Mouse (Mus musculus) WW6 (cell line): ENCODE data around the gene Rmnd5b.
"Not testable (repeated sequence)": the region's sequence is repeated elsewhere in the genome, so short reads cannot be mapped to it uniquely, and the experiment has no call there.

ENCODE experiments used
- DNase-seq: peaks from one replicate; pipeline ENCODE4 v3.0.0-alpha.2; 2013; ENCODE audit warnings: low read depth, low spot score

The Rmnd5b gene

DNA sequence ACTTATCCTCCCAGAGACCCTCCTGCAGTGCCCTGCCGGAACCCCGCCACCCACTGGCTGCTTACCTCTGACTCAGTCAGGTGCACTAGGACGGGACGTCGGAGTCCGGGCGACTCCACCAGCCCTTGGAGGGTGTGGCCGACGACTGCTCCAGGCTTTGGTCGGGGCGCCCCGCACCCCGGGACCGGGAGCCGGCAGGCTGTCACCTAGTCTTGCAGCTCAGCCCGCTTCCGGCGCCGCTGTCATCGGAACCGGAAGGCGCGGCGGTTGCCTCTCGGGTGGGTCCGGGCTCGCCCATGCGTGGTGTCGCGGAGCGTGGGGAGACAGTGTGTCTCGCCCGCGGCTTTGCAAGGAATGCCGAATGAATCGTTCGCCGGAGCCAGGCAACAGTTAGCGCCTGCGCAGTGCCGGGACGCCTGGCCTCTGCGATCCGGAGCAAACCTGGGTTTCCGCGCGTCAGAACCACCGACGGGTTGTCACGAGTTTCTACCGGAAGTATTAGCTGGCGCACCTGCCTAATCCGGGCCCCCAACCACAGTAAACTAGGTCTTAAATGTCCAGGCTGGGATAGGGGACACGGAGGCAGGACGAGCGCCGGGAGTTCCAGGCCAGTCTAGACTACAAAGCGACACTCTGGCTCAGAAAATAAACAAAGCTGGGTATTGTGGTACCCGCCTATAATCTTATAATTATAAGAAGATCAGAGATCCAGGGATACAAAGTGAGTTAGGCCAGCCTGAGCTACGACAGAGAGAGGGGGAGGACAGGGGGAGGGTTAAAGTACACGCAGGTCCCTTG lies at the start of gene Rmnd5b:
TSS of gene Rmnd5b (minus strand) at position 372 of the 798 bp plus-strand sequence.
- peak; percentile 85 for DNase-seq

DNA sequence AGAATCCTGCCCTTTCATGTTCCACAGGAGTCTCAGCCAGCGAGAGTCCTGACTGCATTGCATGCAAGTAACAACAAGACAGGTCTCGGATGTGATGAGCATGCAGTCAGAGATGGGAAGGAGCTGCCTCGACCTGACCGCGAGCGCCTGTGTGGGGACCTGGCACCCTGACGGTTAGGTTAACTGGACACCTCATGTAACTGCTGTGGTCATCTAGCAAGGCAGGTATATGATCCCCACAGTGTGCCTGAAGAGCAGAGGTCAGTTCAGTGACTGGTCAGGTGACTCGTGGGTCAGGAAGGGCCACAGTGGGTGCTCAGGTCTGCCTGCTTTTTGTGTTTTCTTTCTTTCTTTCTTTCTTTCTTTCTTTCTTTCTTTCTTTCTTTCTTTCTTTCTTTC lies 46.3 kb upstream of the Rmnd5b start:
- DNase-seq: no peak

DNA sequence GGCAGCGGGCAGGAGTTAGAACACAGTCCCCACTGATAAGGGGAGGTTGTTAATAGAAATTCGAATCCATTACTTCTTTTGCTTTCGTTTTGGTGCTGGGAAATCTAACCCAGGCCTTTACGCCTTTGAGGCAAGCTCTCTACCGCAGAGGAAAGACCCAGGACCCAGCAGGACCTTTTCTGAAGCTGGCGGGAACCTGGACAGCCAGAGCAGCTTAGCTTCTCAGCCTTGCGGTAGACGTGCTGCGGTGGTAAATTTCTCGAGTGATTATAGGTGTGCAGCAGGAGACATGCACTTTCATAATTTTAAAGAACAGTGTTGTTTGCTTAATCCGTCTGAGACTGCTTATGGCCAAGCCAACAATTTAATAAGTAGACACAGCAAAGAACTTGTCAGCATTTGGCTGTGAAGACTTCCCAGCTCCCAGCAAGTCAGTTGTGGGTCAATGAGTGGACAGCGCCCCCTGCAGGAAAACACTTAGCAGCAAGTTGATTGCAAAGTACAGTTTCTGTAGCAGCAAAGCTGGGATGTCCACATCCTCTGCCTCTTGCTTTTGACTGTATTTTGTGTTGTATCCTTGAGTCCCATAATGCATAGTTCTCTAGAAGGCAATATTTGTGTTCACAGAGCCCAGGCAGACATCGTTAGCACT lies 45.8 kb upstream of the Rmnd5b start:
- DNase-seq: peak; percentile 84

DNA sequence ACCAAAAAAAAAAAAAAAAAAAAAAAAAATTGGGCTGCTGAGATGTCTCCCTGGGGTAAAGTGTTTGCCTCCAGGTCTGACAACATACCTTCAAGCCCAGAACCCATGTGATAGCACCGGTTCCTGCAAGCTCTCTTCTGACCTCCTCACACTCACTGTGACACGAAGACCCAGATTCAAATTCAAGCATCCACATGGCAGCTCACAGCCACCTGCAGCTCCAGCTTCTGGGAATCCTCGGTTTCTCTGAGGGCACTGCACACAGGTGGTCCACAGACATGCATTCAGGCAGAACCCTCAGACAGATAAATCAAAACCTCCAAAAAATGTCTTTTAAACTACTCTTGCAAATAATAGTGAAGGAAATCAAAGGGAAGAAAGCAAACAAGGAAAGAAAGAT lies 43.8 kb upstream of the Rmnd5b start:
- DNase-seq: no peak

DNA sequence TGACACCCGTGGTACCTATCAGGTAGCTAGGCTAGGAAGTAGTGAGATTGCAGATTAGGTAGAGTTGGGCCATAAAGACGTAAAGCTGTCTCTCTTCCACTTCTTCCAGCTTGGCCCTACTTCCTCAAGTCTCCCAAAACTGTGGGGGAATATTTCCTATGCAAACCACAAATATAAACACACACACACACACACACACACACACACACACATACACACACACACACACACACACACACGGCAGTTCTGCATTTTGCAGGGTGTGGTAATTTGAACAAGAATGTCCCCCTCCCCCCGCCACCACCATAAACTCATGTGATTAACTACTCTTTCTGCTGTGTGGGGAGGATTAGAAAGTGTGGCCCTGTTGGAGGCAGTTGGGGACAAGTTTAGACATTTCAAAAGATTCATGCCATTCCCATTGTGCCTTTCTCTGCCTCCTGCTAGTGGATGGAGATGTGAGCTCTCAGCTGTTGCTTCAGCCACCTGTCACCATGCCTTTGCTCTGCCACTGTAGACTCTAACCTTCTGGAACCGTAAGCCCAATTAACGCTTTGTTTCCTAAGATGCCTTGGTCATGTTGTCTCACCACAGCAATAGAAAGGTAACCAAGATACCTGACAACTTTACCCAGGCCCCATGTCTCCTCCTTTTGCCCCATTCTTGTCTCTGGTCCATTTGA lies 42.2 kb upstream of the Rmnd5b start:
- no peak for DNase-seq

DNA sequence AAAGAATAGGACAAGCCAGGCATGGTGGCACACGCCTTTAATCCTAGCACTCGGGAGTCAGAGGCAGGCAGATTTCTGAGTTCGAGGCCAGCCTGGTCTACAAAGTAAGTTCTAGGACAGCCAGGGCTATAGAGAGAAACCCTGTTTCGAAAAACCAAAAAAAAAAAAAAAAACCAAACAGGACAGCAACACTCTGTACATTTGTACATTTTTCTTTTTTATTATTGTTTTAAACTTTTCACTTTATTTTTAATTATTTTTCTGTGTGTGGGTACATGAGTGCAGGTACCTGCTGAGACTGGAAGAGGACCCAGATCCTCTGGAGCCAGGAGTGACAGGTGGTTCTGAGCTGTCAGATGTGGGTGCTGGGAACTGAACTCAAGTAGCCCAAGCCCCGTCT lies 39.7 kb upstream of the Rmnd5b start:
- DNase-seq: no peak

DNA sequence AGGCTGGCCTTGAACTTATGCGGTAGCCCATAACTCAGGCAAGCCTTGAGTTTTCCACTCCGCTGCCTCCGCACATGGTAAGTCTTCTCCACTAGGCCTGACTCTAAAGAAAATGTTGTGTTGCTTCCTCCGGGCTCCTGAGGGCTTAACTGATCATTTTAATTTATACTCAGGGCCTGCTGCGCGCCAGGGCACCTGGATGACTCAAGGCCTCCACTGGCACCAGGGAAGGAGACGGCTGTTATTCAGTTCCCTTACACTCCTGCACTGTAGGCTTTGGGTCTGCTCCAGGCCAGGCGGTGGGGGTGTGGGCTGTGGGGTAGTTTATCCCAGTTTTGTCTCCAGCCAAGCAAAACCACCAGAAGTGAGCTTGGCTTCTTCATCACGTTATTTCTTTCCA lies 37.6 kb upstream of the Rmnd5b start:
- DNase-seq: no peak

DNA sequence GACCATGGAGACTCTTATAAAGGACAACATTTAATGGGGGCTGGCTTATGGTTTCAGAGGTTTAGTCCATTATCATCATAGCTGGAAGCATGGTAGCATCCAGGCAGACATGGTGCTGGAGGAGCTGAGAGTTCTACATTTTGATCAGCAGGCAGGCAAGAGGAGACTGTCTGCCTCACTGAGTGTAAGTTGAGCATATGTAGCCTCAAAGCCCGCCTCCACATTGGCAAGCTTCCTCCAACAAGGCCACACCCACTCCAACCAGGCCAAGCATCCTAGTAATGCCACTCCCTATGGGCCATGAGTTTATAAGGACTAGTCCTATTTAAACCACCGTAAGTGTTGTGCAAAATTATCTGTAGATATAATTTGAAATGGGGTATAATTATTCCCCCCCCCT lies 35.7 kb upstream of the Rmnd5b start:
- no peak for DNase-seq

DNA sequence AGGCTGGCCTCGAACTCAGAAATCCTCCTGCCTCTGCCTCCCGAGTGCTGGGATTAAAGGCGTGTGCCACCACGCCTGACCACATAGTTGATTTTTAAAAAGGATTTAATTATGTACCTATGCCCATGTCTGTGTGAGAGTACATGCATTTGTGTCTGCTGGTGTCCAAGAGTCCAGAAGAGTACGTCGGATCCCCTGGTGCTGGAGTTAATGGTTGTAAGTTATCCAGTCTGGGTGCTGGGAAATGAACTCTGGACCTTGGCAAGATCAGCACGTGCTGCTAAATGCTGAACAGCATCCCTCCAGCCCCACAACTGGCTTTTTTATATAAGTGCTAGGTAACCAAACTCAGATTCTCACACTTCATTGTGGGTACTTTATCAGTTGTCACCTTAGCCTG lies 35.1 kb upstream of the Rmnd5b start:
- no peak for DNase-seq

DNA sequence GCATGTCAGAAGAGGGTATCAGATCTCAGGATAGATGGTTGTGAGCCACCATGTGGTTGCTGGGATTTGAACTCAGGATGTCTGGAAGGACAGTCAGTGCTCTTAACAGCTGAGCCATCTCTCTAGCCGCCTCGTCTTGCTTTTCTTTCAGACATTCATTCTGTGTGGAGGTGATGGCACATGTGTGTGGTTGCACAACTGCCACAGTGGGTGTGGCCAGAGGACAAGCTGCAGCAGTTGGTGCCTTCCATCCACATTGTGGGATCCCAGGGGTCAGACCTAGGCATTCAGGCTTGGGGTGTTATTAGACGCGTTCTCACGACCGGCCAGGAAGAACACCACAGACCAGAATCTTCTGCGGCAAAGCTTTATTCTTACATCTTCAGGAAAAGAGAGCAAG lies 29.1 kb upstream of the Rmnd5b start:
- DNase-seq: not testable (repeated sequence)

DNA sequence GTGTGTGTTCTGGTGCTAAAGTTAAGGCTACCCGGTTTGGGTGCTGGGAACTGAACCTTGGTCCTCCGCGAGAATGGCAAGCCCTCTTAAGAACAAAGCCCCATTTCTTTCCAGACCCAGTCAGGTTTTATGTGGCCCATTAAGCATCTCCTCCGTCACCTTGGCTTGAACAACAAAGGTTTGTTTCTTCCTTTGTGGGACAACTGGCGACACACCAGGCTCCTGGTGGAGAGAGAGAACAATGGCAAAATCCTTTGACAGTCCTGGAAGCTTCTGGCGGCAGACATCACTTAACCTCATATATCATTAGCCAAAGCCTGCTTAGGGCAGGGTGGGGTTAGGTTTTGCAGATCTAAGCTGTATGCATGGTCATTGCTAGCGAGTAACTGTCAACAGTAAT lies 26.9 kb upstream of the Rmnd5b start:
- DNase-seq: no peak

DNA sequence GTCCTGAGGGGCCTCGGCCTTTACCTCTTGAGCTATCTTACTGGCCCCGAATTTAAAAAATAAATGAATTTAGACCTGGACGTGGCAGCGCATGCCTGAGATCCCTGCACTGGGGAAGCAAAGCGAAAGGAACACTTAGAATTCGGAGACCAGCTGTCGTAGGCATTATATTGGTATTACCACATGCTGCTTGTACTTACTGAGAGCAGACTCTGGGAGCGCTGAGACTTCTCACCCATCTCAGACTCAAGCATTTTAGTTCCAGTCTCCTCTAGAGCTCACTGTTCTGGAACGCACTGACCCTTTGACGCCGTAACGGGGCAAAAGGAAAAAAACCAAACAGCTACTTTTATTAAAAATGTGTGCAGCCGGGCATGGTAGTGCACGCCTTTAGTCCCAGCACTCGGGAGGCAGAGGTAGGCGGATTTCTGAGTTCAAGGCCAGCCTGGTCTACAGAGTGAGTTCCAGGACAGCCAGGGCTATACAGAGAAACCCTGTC lies 26.2 kb upstream of the Rmnd5b start:
- no peak for DNase-seq

DNA sequence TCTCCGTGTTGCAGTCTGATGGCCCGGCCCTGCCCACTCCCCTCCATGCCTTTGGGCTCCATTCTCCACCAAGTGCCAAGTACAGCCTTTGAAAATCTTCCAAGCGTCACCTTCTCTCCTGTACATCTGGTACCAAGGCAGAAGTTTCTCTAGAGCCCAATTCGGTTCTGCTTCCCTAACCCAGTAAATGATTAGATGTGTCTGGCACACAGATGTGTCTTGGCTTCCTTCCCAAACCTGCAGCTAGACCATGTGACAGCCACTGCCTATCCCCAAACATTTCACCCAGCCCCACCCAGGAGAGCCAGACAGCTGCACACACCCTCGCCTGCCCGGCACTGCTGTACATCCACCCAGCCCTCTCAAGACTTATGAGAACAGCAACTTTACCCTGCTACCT lies 23.0 kb upstream of the Rmnd5b start:
- DNase-seq: no peak

DNA sequence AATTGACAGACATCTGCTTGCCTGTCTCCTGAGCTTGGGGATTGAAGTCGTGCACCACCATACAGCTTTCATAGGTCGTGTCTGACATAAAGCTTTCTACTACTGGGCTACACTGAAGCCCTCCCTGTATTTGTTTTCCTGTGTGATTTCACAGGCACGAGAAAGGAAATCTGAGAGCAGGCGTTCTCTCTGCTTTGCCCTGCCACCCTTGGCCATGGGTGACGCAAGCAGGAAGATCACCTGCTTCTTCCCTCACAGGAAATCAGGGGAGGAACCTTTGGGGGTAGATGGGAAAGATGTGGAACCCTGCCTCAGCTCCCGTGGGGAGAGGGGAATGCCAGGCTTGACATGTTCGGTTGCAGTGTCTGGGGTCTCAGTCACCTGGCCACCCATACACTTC lies 22.6 kb upstream of the Rmnd5b start:
- DNase-seq: no peak

DNA sequence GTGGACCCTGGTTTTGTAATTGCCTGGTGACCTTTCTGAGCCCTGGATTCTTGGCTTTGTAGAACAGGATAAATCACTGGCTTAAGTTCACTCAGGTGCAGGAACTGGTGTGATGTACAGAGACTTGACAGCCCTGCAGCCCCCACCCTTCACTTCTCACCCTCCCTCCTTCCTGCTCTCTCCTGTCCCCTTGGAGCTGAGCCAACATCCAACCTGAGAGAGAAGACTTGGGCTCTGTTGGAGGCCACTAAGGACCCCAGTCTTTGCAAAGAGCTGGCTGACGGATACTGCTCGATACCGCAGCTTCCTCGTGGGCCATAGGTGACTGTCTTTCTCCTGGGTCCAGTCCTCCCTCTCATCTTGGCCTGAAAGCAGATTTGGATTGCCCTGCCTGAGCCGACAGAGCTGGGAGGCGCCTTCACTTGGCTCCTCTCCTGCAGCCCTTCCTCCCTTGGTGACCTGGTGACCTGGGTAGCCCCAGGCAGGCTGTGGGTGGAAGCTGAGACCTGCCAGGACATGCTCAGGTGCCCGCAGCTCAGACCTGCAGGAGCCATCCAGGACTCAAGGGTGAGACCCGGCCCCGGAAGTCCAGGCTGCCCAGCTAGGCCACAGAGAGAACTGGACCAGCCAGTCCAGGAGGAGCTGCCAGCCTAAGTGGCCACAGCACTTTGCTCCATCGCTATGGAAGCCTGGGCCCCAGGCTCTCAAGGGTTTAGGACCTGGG lies 21.3 kb upstream of the Rmnd5b start:
- DNase-seq: no peak

DNA sequence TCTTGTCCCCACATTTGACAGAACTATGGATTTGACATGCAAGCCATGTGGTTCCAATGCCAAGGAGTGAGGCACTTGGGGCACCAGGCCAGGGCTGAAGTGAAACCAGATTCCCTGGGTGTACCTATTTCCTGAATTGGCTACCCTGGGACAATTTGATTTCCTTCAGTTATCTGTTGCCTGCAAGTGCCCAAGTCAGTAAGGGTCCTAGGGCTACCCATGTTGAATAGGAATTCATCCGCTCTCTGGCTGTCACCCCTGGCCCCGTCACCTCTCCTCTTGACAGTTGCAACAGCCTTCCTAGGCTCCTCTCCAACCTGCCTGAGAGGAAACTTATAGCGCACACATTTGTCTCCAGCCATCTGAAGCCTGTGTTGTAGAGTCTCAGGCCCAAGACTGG lies 19.2 kb upstream of the Rmnd5b start:
- no peak for DNase-seq

DNA sequence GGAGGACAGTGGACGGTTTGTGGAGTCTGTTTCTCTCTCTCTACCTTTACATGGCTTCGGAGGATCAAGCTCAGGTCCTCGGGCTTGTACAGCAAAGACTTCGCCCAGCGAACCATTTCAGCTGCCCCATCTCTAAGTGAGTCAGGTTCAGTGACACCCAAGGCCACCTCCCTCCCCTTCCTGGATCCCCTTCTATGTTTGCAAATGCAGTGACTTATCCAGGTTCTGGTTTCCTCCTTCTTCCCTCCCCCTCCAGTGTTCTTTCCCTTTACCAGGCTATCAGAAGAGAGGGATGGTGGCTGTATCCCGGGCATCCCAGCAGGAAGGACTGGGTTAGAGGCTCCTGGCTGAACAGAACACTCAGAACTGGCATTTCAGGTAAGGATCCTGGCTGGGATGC lies 18.0 kb upstream of the Rmnd5b start:
- DNase-seq: no peak

DNA sequence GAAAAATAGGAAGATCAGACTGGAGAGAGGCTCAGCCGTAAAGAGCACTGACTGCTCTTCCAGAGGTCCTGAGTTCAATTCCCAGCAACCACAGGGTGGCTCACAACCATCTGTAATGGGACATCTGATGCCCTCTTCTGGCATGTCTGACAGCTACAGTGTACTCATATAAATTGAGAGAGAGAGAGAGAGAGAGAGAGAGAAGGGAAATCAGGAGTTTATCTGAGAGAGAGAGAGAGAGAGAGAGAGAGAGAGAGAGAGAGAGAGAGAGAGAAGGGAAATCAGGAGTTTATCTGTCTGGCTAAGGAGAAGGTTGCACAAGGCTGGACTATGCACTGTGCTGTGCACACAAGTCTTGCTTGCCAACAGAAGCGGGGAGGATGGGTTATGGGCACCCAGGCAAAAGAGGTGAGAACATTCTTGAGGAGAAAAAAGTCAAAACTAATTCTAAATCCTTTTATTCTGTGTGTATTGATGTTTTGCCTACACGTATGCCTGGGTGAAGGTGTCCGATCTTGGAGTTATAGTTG lies 17.3 kb upstream of the Rmnd5b start:
- DNase-seq: no peak

DNA sequence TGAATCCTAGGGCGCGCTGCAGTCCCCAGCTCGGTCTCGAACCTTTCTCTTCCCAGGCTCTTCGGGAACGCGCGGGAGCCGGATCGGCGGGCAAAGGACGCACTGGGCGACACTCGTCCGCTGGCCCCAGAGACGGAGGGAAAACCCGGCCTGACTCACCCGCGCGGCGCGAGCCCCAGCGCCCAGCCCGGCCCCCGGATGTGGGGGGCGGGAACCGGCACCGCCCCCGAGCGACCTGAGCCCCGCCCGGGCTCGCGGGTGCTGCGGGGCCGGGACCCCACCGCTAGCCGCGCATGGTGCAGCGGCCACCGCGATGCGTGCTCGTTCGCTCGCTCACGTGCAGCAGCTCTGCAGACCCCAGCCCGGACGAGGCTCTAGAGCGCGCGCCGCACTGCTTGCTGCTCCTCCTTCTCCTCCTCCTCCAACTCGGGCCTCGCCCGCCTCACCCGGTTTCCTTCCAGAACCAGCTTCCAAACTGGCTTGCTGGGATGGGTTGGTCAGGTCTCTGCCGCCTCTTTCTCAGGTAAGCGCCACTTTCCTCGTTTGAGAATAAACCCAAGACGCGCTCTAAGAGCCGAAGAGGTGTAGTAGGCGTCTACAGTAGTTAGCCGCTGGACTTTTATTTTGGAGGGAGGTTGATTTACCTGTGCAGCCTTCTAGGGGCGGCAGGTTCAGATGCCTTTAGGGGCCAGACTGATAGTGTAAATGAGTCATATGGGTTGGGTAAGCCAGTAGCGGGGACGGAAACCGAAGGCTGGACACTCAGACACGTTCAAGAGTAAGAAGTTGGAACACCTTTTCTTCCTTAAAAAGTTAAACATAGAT lies 15.2 kb upstream of the Rmnd5b start, which contains the start of the genes N4bp3 and D930048N14Rik:
TSS of gene N4bp3 (minus strand) at position 152 of the 825 bp plus-strand sequence.
TSS of gene D930048N14Rik (plus strand) at position 264 of the 825 bp plus-strand sequence.
- peak; percentile 64 for DNase-seq

DNA sequence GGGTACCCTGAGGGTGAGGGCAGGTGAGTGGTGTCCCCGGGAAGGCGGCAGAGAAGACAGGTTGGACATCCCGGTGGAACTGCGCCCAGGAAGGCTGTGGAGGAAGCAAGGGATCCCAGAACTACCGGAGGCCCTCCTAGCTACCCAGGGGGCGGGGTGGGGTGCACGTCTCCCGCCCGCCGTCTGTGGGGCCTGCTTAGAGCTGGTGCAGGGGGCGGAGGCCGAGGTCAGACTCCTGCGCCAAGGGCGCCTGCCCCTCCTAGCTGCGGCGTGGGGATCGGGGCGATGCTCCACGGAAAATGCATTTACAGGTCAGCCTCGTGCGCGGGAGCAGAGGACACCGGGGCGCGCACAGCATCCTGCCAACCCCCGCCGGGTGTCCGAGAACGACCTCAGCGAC lies 14.6 kb upstream of the Rmnd5b start:
- DNase-seq: no peak

DNA sequence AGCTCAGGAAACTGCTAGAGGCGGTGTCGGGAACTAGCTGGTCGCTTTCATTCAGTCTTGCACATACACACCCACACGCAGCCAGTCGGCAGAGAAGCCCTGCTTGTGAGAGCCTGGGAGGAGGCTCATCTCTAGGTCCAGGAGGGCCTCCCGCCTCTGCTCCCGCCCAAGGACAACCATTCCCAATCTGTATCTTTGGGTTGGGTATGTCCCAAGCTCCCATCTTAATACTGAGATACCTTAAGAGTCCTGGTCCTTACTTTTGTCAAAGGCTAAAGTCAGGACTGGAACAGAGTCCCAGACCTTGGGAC lies 14.1 kb upstream of the Rmnd5b start:
- DNase-seq: no peak
